Mouse (Mus musculus): ENCODE measurements around the gene Wars2. TPM values are rescaled to one million over a fixed set of nuclear protein-coding genes. Genes with fewer than 3 reads are reported as not detected.

Gene Wars2
- polyA plus RNA-seq, 1 experiment from 2014 or later: 2.8 TPM

DNA sequence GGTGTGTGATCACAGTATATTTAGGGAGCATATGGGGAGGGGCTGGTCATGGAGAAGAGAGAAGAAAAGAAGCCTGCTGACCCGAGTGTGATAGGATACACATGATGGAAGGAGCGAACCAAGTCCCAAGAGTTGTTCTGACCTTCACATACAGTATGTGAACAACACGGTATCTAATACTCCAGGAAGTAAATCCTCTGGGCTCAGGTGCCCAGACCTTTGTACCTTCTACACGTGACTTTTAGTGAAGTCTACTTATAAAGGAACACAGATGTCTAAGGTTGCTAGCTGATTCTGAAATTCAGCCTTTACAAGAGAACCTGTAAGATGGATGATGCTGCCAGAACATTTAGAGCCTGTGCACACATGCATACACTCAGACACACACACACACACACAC lies 15.4 kb downstream of the Wars2 start:
- no peaks in the 10 kb centered on the region for H3K9me3 ChIP-seq (replicated peaks)
- H3K4me3 ChIP-seq (replicated peaks): no peak overlapping the region
- H3K4me1 ChIP-seq (replicated peaks): peaks cover 8% of the 10 kb centered on the region
- ATAC-seq (ENCODE audit: insufficient read depth): no peak
- no peaks in the 10 kb centered on the region for H3K27me3 ChIP-seq
- 76% methylated on average over 4 of the region's 4 CpGs for WGBS (ENCODE audit: insufficient replicate concordance)
- H3K4me2 ChIP-seq: no peak overlapping the region
- H3K36me3 ChIP-seq (replicated peaks): no peaks in the 10 kb centered on the region
- no peak overlapping the region for H3K9ac ChIP-seq
- no peak overlapping the region for H3K27ac ChIP-seq (replicated peaks)

DNA sequence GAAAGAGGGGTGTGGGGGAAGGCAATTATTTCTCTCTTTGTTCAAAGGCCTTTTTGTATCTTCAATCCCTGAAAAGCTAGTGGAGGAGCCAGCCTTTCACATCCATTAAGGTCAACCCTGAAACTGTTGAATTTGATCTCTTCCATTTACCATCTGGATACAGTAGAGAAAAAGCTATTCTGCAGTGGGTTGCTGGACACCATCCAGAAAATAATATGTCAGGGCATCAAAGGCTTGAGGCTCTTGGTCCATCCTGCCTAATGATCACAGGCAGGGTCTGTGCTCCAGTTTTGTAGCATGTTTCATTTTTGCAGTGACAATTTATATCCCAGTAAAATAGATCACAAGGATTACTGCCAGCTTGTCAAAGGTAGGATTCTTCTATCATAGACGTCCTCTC lies 16.1 kb downstream of the Wars2 start:
- H3K27me3 ChIP-seq: no peaks in the 10 kb centered on the region
- no peaks in the 10 kb centered on the region for H3K9me3 ChIP-seq (replicated peaks)
- H3K36me3 ChIP-seq (replicated peaks): no peaks in the 10 kb centered on the region
- WGBS (ENCODE audit: insufficient replicate concordance): 58% methylated on average over 1 of the region's 1 CpGs
- ATAC-seq (ENCODE audit: insufficient read depth): no peak
- peaks cover 8% of the 10 kb centered on the region for H3K4me1 ChIP-seq (replicated peaks)
- no peak overlapping the region for H3K27ac ChIP-seq (replicated peaks)
- H3K4me3 ChIP-seq (replicated peaks): no peak overlapping the region
- no peak overlapping the region for H3K4me2 ChIP-seq
- no peak overlapping the region for H3K9ac ChIP-seq

- WGBS (ENCODE audit: insufficient replicate concordance): 41% methylated on average over 4 of the region's 4 CpGs
- no peak overlapping the region for H3K4me3 ChIP-seq (replicated peaks)
- no peak overlapping the region for H3K9ac ChIP-seq
- peaks cover 8% of the 10 kb centered on the region for H3K4me1 ChIP-seq (replicated peaks)
- H3K9me3 ChIP-seq (replicated peaks): no peaks in the 10 kb centered on the region
- no peaks in the 10 kb centered on the region for H3K36me3 ChIP-seq (replicated peaks)
- ATAC-seq (ENCODE audit: insufficient read depth): no peak
- no peak overlapping the region for H3K4me2 ChIP-seq
- no peak overlapping the region for H3K27ac ChIP-seq (replicated peaks)
- H3K27me3 ChIP-seq: no peaks in the 10 kb centered on the region
These were observed 16.7 kb downstream of the Wars2 start for GRCm38 (mm10) chr3:99157451-99158015.

DNA sequence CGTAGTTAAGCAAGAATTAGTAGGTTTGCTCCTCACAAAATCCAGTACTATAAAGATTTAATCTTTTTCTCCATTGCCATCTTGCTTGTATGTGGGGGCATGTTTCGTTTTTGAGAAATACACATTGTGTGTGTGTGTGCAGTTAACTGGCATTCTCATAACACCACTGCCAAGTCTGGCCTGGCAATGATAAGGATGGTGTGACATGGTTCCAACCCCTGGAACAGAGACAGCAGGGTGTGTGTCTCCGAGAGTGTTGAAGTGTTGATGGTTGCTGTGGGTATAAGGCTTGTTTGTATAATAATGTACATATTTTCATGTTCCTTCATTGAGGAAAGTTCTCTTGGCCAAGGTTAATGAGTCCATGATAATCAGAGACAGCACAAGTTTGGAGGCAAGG lies 19.1 kb downstream of the Wars2 start:
- Histone ChIP-seq H3K27me3 (no peaks in the 10 kb centered on the region), H3K4me2 (no peak overlapping the region), H3K4me3 (replicated peaks) (no peak overlapping the region), H3K36me3 (replicated peaks) (no peaks in the 10 kb centered on the region), H3K9me3 (replicated peaks) (no peaks in the 10 kb centered on the region), H3K27ac (replicated peaks) (no peak overlapping the region), H3K9ac (no peak overlapping the region), H3K4me1 (replicated peaks) (peaks cover 8% of the 10 kb centered on the region)
- ATAC-seq (ENCODE audit: insufficient read depth): no peak
- 55% methylated on average over 3 of the region's 3 CpGs for WGBS (ENCODE audit: insufficient replicate concordance)

- Histone ChIP-seq H3K9me3 (replicated peaks) (no peaks in the 10 kb centered on the region), H3K4me2 (no peak overlapping the region), H3K27ac (replicated peaks) (no peak overlapping the region), H3K36me3 (replicated peaks) (no peaks in the 10 kb centered on the region), H3K4me1 (replicated peaks) (peaks cover 8% of the 10 kb centered on the region), H3K27me3 (no peaks in the 10 kb centered on the region), H3K9ac (no peak overlapping the region), H3K4me3 (replicated peaks) (no peak overlapping the region)
- no peak for ATAC-seq (ENCODE audit: insufficient read depth)
- 66% methylated on average over 2 of the region's 2 CpGs for WGBS (ENCODE audit: insufficient replicate concordance)
These were observed 21.3 kb downstream of the Wars2 start for GRCm38 (mm10) chr3:99162191-99162590.

GRCm38 (mm10) chr3:99167734-99168133 lies 26.9 kb downstream of the Wars2 start:
- Histone ChIP-seq H3K4me1 (replicated peaks) (no peaks in the 10 kb centered on the region), H3K9me3 (replicated peaks) (no peaks in the 10 kb centered on the region), H3K27ac (replicated peaks) (no peak overlapping the region), H3K27me3 (no peaks in the 10 kb centered on the region), H3K4me2 (no peak overlapping the region), H3K9ac (no peak overlapping the region), H3K4me3 (replicated peaks) (no peak overlapping the region), H3K36me3 (replicated peaks) (no peaks in the 10 kb centered on the region)
- 36% methylated on average over 4 of the region's 4 CpGs for WGBS (ENCODE audit: insufficient replicate concordance)
- ATAC-seq (ENCODE audit: insufficient read depth): no peak

DNA sequence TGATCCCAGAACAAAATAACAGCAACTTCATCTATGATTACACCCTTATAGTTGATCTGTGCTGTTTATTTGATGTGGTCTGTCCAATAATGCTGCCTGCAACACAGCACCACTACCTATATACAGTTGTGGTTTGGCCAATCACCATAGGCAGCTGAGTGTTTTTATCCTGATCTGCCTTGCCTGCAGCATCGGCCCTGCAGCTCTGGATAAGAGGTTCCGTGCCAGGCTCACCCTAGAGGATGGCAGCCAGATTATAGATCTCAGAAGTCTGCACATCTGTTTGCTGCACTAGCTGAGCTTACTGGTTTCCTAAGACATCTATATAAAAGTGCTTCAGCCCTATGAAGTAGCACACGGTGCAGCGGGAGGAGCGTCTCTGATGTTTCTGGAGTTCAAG lies 32.3 kb downstream of the Wars2 start:
- Histone ChIP-seq H3K4me3 (replicated peaks) (no peak overlapping the region), H3K9me3 (replicated peaks) (no peaks in the 10 kb centered on the region), H3K27ac (replicated peaks) (no peak overlapping the region; the same call in 1 of the 2 replicates), H3K27me3 (no peaks in the 10 kb centered on the region), H3K9ac (no peak overlapping the region), H3K4me1 (replicated peaks) (peaks cover 12% of the 10 kb centered on the region), H3K4me2 (peak overlapping the region; percentile 27; the same call in 1 of the 2 replicates), H3K36me3 (replicated peaks) (no peaks in the 10 kb centered on the region)
- ATAC-seq (ENCODE audit: insufficient read depth): peak; percentile 94
- 43% methylated on average over 5 of the region's 5 CpGs for WGBS (ENCODE audit: insufficient replicate concordance)

GRCm38 (mm10) chr3:99174658-99175304 lies 33.9 kb downstream of the Wars2 start:
- no peak for ATAC-seq (ENCODE audit: insufficient read depth)
- 31% methylated on average over 9 of the region's 9 CpGs for WGBS (ENCODE audit: insufficient replicate concordance)
- no peaks in the 10 kb centered on the region for H3K9me3 ChIP-seq (replicated peaks)
- no peak overlapping the region for H3K4me2 ChIP-seq
- H3K27me3 ChIP-seq: no peaks in the 10 kb centered on the region
- H3K36me3 ChIP-seq (replicated peaks): no peaks in the 10 kb centered on the region
- no peak overlapping the region for H3K27ac ChIP-seq (replicated peaks)
- H3K4me1 ChIP-seq (replicated peaks): peaks cover 12% of the 10 kb centered on the region
- H3K4me3 ChIP-seq (replicated peaks): no peak overlapping the region
- no peak overlapping the region for H3K9ac ChIP-seq

GRCm38 (mm10) chr3:99183355-99184016 lies 42.6 kb downstream of the Wars2 start:
- ATAC-seq (ENCODE audit: insufficient read depth): no peak
- Histone ChIP-seq H3K27ac (replicated peaks) (no peak overlapping the region), H3K4me1 (replicated peaks) (no peaks in the 10 kb centered on the region), H3K36me3 (replicated peaks) (no peaks in the 10 kb centered on the region), H3K9me3 (replicated peaks) (no peaks in the 10 kb centered on the region), H3K27me3 (no peaks in the 10 kb centered on the region), H3K9ac (no peak overlapping the region), H3K4me3 (replicated peaks) (no peak overlapping the region), H3K4me2 (no peak overlapping the region)
- 71% methylated on average over 17 of the region's 17 CpGs for WGBS (ENCODE audit: insufficient replicate concordance)

- no peaks in the 10 kb centered on the region for H3K9me3 ChIP-seq (replicated peaks)
- no peak overlapping the region for H3K27ac ChIP-seq (replicated peaks)
- H3K27me3 ChIP-seq: no peaks in the 10 kb centered on the region
- H3K9ac ChIP-seq: no peak overlapping the region
- no peaks in the 10 kb centered on the region for H3K36me3 ChIP-seq (replicated peaks)
- ATAC-seq (ENCODE audit: insufficient read depth): no peak
- 48% methylated on average over 1 of the region's 1 CpGs for WGBS (ENCODE audit: insufficient replicate concordance)
- H3K4me2 ChIP-seq: no peak overlapping the region
- H3K4me3 ChIP-seq (replicated peaks): no peak overlapping the region
- H3K4me1 ChIP-seq (replicated peaks): no peaks in the 10 kb centered on the region
These were observed 43.5 kb downstream of the Wars2 start for GRCm38 (mm10) chr3:99184373-99184772.

GRCm38 (mm10) chr3:99188097-99188496 lies 47.2 kb downstream of the Wars2 start:
- Histone ChIP-seq H3K4me3 (replicated peaks) (no peak overlapping the region), H3K36me3 (replicated peaks) (no peaks in the 10 kb centered on the region), H3K9me3 (replicated peaks) (no peaks in the 10 kb centered on the region), H3K4me1 (replicated peaks) (no peaks in the 10 kb centered on the region), H3K9ac (no peak overlapping the region), H3K4me2 (no peak overlapping the region), H3K27me3 (no peaks in the 10 kb centered on the region), H3K27ac (replicated peaks) (no peak overlapping the region)
- WGBS (ENCODE audit: insufficient replicate concordance): 57% methylated on average over 1 of the region's 1 CpGs
- ATAC-seq (ENCODE audit: insufficient read depth): no peak

Data from liver, embryonic 15.5 days (tissue).